Mouse (Mus musculus): ENCODE measurements around the gene Gal3st2c. TPM values are rescaled to one million over a fixed set of nuclear protein-coding genes. Genes with fewer than 3 reads are reported as not detected.
"Not testable (repeated sequence)": the region's sequence is repeated elsewhere in the genome, so short reads cannot be mapped to it uniquely, and the experiment has no call there.

Gal3st2c gene
- total and polyA plus RNA-seq, 3 experiments, result 0.11 TPM; not detected in 2

DNA sequence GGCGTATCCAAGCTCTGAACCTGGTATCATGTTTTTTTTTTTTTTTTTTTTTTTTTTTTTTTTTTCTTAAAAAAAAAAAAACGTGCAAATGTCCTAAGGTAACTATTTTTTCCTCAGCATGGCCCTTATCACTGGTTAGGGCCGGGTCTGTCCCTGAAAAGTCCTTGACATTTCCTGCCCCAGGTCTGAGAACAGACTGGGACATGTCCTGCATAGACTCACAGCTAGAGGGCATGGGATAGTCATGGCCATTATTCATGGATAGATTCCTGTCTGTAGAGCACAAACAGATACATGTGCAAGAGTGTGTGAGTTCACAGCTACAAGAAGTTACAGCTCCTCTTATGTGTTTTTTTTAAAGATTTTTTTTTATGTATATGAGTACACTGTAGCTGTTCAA lies 1.5 kb upstream of the Gal3st2c start:
- peaks cover 7% of the 10 kb centered on the region for H3K4me1 ChIP-seq (ENCODE audit: insufficient read depth, low read depth, low read length)
- DNase-seq (ENCODE audit: low spot score), result no peak

DNA sequence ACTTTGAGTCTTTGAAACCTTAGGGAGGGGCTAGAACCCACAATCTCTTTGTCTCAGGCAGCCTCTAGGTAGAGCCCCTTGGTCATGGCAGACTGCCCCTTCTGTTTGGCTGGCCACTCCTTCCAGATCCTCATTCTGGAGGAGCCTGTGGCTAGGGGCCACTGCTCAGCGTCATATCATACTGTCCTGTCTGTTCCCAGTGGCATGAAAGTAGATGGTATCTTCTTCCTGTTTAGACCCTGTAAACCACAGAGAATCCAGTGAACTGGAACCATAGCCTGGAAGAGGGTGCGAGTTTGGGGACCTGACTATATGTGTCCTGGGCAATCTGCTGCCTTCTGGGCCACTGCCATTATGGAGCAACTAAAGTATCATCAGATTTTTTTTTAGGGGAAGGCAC lies 759 bp downstream of the Gal3st2c start:
- H3K27me3 ChIP-seq (ENCODE audit: insufficient read depth, low read length); H3K36me3 ChIP-seq (replicated peaks); H3K9me3 ChIP-seq (replicated peaks); DNase-seq (ENCODE audit: low spot score); H3K4me3 ChIP-seq (ENCODE audit: low read depth, low read length): not testable (repeated sequence)
- peaks cover 10% of the 10 kb centered on the region for H3K4me1 ChIP-seq (ENCODE audit: insufficient read depth, low read depth, low read length)
- peak; percentile 77 for ATAC-seq (ENCODE audit: extremely low read depth, insufficient number of reproducible peaks, low FRiP score, poor library complexity, severe bottlenecking)

More for the DNA sequence above, 1.5 kb upstream of the Gal3st2c start:
- no peak overlapping the region for H3K4me3 ChIP-seq (ENCODE audit: low read depth, low read length)
- no peaks in the 10 kb centered on the region for H3K36me3 ChIP-seq (replicated peaks)
- no peaks in the 10 kb centered on the region for H3K9me3 ChIP-seq (replicated peaks)
- TF ChIP-seq TAL1 (conservative IDR thresholded peaks at IDR 0.05; ENCODE audit: low read depth, low read length), result no peak
- TF ChIP-seq CTCF (IDR thresholded peaks at IDR 0.05; ENCODE audit: low read depth, low read length), result no peak
- TF ChIP-seq POLR2AphosphoS5 (IDR thresholded peaks at IDR 0.05; ENCODE audit: insufficient replicate concordance, low read depth, low read length), result no peak
- no peak for TF ChIP-seq GATA2 (IDR thresholded peaks at IDR 0.05; ENCODE audit: borderline replicate concordance, low read depth, low read length)
- TF ChIP-seq GATA1 (IDR thresholded peaks at IDR 0.05; ENCODE audit: borderline replicate concordance, low read length), result no peak
- no peak for ATAC-seq (ENCODE audit: extremely low read depth, insufficient number of reproducible peaks, low FRiP score, poor library complexity, severe bottlenecking)
- no peaks in the 10 kb centered on the region for H3K27me3 ChIP-seq (ENCODE audit: insufficient read depth, low read length)

DNA sequence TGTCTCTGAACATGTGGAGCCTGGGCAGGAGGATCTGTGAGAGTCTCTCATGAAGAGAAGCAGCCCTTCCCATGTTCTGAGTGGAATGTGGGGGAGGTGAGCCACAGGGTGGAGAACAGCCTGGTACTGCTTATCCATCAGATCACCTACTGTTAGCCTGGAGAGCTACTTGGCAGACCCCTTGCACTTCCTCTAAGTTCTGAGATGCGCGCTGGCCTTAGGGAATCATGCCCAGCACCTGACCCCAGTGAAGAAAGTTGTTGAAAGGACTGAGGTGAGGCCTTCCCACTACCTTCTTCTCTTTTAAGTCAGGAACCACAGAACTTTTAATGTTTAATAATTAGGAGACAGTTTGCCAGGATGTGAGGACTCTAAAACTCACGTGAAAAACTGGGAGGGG lies 1.2 kb downstream of the Gal3st2c start:
- H3K4me1 ChIP-seq (ENCODE audit: insufficient read depth, low read depth, low read length), result peaks cover 10% of the 10 kb centered on the region
- H3K36me3 ChIP-seq (replicated peaks); H3K9me3 ChIP-seq (replicated peaks); H3K27me3 ChIP-seq (ENCODE audit: insufficient read depth, low read length); H3K4me3 ChIP-seq (ENCODE audit: low read depth, low read length); ATAC-seq (ENCODE audit: extremely low read depth, insufficient number of reproducible peaks, low FRiP score, poor library complexity, severe bottlenecking); DNase-seq (ENCODE audit: low spot score): not testable (repeated sequence)

DNA sequence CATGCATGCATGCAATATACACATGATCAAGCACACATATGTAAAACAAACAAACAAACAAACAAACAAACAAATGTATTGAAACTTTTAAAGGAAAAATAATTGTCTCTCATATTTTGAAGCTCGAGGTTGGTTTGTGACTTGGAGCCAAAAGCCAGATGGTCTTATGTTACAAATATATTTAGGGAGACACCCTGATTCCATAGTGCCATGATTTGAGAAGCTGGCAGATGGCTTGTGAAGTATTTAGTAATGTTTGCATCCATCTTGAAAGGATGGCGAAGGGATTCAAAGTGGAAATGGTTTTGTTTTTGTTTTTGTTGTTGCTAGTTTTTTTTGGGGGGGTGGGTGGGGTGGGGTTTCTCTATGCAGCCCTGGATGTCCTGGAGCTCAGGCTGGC lies 10.7 kb downstream of the Gal3st2c start:
- H3K4me3 ChIP-seq (ENCODE audit: low read depth, low read length), result no peak overlapping the region
- TF ChIP-seq GATA2 (IDR thresholded peaks at IDR 0.05; ENCODE audit: borderline replicate concordance, low read depth, low read length) (no peak), POLR2AphosphoS5 (IDR thresholded peaks at IDR 0.05; ENCODE audit: insufficient replicate concordance, low read depth, low read length) (no peak), CTCF (IDR thresholded peaks at IDR 0.05; ENCODE audit: low read depth, low read length) (no peak), GATA1 (IDR thresholded peaks at IDR 0.05; ENCODE audit: borderline replicate concordance, low read length) (no peak), TAL1 (conservative IDR thresholded peaks at IDR 0.05; ENCODE audit: low read depth, low read length) (no peak)
- no peaks in the 10 kb centered on the region for H3K36me3 ChIP-seq (replicated peaks)
- H3K4me1 ChIP-seq (ENCODE audit: insufficient read depth, low read depth, low read length), result no peaks in the 10 kb centered on the region
- ATAC-seq (ENCODE audit: extremely low read depth, insufficient number of reproducible peaks, low FRiP score, poor library complexity, severe bottlenecking) (no peak), DNase-seq (ENCODE audit: low spot score) (no peak)
- no peaks in the 10 kb centered on the region for H3K27me3 ChIP-seq (ENCODE audit: insufficient read depth, low read length)
- H3K9me3 ChIP-seq (replicated peaks), result no peaks in the 10 kb centered on the region

DNA sequence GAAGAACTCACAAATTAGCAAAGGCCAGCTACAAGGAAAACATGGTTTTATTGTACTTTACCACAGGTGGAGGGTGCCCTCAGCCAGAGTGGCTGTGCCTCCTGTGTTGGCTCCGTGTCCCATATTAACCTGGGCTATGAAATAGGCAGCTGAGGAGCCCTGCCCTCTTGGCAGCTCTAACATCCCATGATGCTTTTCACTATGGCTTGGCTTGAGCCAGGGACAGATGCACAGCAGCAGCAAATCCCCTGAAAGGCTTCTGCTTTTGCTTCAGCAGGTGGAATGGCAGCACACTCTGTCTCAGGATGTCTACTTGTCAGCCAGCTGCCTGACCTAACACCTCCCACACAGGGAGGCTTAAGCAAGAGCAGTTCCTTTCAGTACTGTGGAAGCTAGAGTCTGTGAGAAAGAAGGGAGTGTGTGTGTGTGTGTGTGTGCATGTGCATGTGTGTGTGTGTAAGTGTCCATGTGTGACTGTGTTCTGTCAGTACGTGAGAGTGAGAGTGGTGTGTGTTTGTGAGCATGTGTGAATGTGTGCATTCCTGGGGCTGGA lies 15.7 kb downstream of the Gal3st2c start:
- H3K4me3 ChIP-seq (ENCODE audit: low read depth, low read length); H3K27me3 ChIP-seq (ENCODE audit: insufficient read depth, low read length); H3K36me3 ChIP-seq (replicated peaks); H3K9me3 ChIP-seq (replicated peaks); H3K4me1 ChIP-seq (ENCODE audit: insufficient read depth, low read depth, low read length); ATAC-seq (ENCODE audit: extremely low read depth, insufficient number of reproducible peaks, low FRiP score, poor library complexity, severe bottlenecking); DNase-seq (ENCODE audit: low spot score): not testable (repeated sequence)

DNA sequence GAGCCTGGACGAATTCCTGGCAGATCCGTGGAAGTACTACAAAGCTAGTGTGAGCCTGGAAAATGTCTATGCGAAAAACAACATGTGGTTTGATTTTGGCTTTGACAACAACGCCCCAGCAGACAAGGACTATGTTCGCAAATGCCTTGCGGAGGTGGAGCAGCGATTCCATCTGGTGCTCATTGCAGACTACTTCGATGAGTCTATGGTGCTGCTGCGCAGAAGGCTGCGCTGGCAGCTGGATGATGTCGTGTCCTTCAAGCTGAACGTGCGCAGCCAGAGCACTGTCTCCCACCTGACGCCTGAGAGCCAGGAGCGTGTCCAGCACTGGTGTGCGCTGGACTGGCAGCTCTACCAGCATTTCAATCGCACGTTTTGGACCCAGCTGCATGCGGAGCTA lies 18.5 kb downstream of the Gal3st2c start:
- H3K9me3 ChIP-seq (replicated peaks); H3K4me3 ChIP-seq (ENCODE audit: low read depth, low read length); H3K27me3 ChIP-seq (ENCODE audit: insufficient read depth, low read length): not testable (repeated sequence)

DNA sequence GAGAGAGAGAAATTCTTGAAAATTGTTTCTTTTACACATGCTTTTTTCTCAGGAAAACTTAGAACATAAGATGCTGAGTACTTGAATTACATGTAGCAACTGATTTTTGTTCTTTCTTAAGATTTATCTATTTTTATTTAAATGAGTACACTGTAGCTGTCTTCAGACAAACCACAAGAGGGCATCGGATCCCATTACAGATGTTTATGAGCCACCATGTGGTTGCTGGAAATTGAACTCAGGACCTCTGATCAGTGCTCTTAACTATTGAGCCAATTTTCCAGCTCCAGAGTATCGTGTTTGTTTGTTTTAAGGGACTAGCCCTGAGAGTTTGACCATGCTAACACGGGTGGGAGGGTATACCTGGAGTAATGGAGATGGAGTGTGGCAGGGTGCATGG lies 21.3 kb downstream of the Gal3st2c start:
- TF ChIP-seq GATA2 (IDR thresholded peaks at IDR 0.05; ENCODE audit: borderline replicate concordance, low read depth, low read length) (no peak), GATA1 (IDR thresholded peaks at IDR 0.05; ENCODE audit: borderline replicate concordance, low read length) (no peak), POLR2AphosphoS5 (IDR thresholded peaks at IDR 0.05; ENCODE audit: insufficient replicate concordance, low read depth, low read length) (no peak), TAL1 (conservative IDR thresholded peaks at IDR 0.05; ENCODE audit: low read depth, low read length) (no peak)
- ATAC-seq (ENCODE audit: extremely low read depth, insufficient number of reproducible peaks, low FRiP score, poor library complexity, severe bottlenecking) (no peak), DNase-seq (ENCODE audit: low spot score) (no peak)
- Histone ChIP-seq H3K27me3 (ENCODE audit: insufficient read depth, low read length) (no peaks in the 10 kb centered on the region), H3K36me3 (replicated peaks) (no peaks in the 10 kb centered on the region), H3K9me3 (replicated peaks) (no peaks in the 10 kb centered on the region), H3K4me1 (ENCODE audit: insufficient read depth, low read depth, low read length) (no peaks in the 10 kb centered on the region), H3K4me3 (ENCODE audit: low read depth, low read length) (no peak overlapping the region)

More for the DNA sequence above, 18.5 kb downstream of the Gal3st2c start:
- H3K36me3 ChIP-seq (replicated peaks); ATAC-seq (ENCODE audit: extremely low read depth, insufficient number of reproducible peaks, low FRiP score, poor library complexity, severe bottlenecking); H3K4me1 ChIP-seq (ENCODE audit: insufficient read depth, low read depth, low read length); DNase-seq (ENCODE audit: low spot score): not testable (repeated sequence)
